Mouse (Mus musculus): ENCODE measurements around the gene Srsf5.
A peak's percentile ranks its signal among the peaks of the same experiment; 100 is the strongest.
"Not testable (repeated sequence)": the region's sequence is repeated elsewhere in the genome, so short reads cannot be mapped to it uniquely, and the experiment has no call there.

Srsf5 gene

GRCm38 (mm10) chr12:80945334-80945995 lies at the start of gene Srsf5:
Srsf5 (plus strand) TSS chr12:80945504.
- DNase-seq, result peak; percentile 98

- no peak for DNase-seq
Observed at GRCm38 (mm10) chr12:80909631-80910030, 35.7 kb upstream of the Srsf5 start.

GRCm38 (mm10) chr12:80917764-80918163 lies 27.5 kb upstream of the Srsf5 start:
- peak; percentile 19 for DNase-seq

- DNase-seq, result no peak
Observed at GRCm38 (mm10) chr12:80921301-80921700, 24.0 kb upstream of the Srsf5 start.

GRCm38 (mm10) chr12:80922869-80923268 lies 22.4 kb upstream of the Srsf5 start:
- peak; percentile 41 for DNase-seq

- no peak for DNase-seq
Observed at GRCm38 (mm10) chr12:80923602-80924001, 21.7 kb upstream of the Srsf5 start.

- peak; percentile 17 for DNase-seq
Observed at GRCm38 (mm10) chr12:80924205-80924604, 21.1 kb upstream of the Srsf5 start.

- no peak for DNase-seq
Observed at GRCm38 (mm10) chr12:80925919-80926318, 19.4 kb upstream of the Srsf5 start.

- no peak for DNase-seq
Observed at GRCm38 (mm10) chr12:80926550-80926949, 18.8 kb upstream of the Srsf5 start.

- no peak for DNase-seq
Observed at GRCm38 (mm10) chr12:80927518-80927917, 17.8 kb upstream of the Srsf5 start.

- no peak for DNase-seq
Observed at GRCm38 (mm10) chr12:80928881-80929280, 16.4 kb upstream of the Srsf5 start.

GRCm38 (mm10) chr12:80930141-80930540 lies 15.2 kb upstream of the Srsf5 start:
- no peak for DNase-seq

GRCm38 (mm10) chr12:80931402-80932140 lies 13.7 kb upstream of the Srsf5 start:
- DNase-seq, result no peak

GRCm38 (mm10) chr12:80932865-80933264 lies 12.4 kb upstream of the Srsf5 start:
- no peak for DNase-seq

GRCm38 (mm10) chr12:80936751-80937150 lies 8.6 kb upstream of the Srsf5 start:
- DNase-seq, result no peak

- DNase-seq, result no peak
Observed at GRCm38 (mm10) chr12:80937331-80938029, 7.8 kb upstream of the Srsf5 start.

GRCm38 (mm10) chr12:80938642-80939041 lies 6.7 kb upstream of the Srsf5 start:
- no peak for DNase-seq

- DNase-seq, result no peak
Observed at GRCm38 (mm10) chr12:80939165-80939564, 6.1 kb upstream of the Srsf5 start.

- no peak for DNase-seq
Observed at GRCm38 (mm10) chr12:80941886-80942285, 3.4 kb upstream of the Srsf5 start.

GRCm38 (mm10) chr12:80943395-80943794 lies 1.9 kb upstream of the Srsf5 start:
- DNase-seq, result no peak

GRCm38 (mm10) chr12:80944204-80944603 lies 1.1 kb upstream of the Srsf5 start:
- no peak for DNase-seq

GRCm38 (mm10) chr12:80944963-80945333 lies 356 bp upstream of the Srsf5 start:
- DNase-seq, result not testable (repeated sequence)

- DNase-seq, result peak; percentile 99
Observed at GRCm38 (mm10) chr12:80945996-80946355, 672 bp downstream of the Srsf5 start.

GRCm38 (mm10) chr12:80948202-80948601 lies 2.9 kb downstream of the Srsf5 start:
- DNase-seq, result no peak

Measured in embryo, embryonic 11 days (tissue).